Mouse (Mus musculus) midbrain, embryonic 13.5 days (tissue): ENCODE measurements at regions not wholly inside any gene's neighbourhood (a gene's known extent, or its start where the extent isn't known, plus 50 kb on each side); places are given as distances from the start of the nearest gene placed in this dataset.
A peak's percentile ranks its signal among the peaks of the same experiment; 100 is the strongest.

ENCODE experiments used
- ATAC-seq: fragments of 200-750 bp; cut with Nextera tagmentation; 2 replicates; pipeline ENCODE4 v1.8.0; 2017; ENCODE audit warnings: mild to moderate bottlenecking, moderate TSS enrichment, moderate library complexity
- H3K27ac ChIP-seq: fragments of 300-500 bp; sonication (generic); 2 replicates; pipeline ENCODE4 v1.5.1; 2015; ENCODE audit warnings: inconsistent platforms, mild to moderate bottlenecking, moderate library complexity
- H3K27me3 ChIP-seq: fragments of 300-500 bp; sonication (generic); 2 replicates; pipeline ENCODE4 v1.6.1; 2015; ENCODE audit warnings: mild to moderate bottlenecking, inconsistent platforms
- H3K36me3 ChIP-seq: fragments of 300-500 bp; sonication (generic); 2 replicates; pipeline ENCODE4 v1.6.1; 2015; ENCODE audit warnings: mild to moderate bottlenecking, inconsistent platforms
- H3K4me1 ChIP-seq: fragments of 300-500 bp; sonication (generic); replicated peaks from 2 replicates; pipeline ENCODE4 v1.6.1; 2015; ENCODE audit warnings: inconsistent platforms
- H3K4me2 ChIP-seq: fragments of 300-500 bp; sonication (generic); replicated peaks from 2 replicates; pipeline ENCODE4 v1.6.1; 2015; ENCODE audit warnings: moderate library complexity, mild to moderate bottlenecking, inconsistent platforms
- H3K4me3 ChIP-seq: fragments of 300-500 bp; sonication (generic); replicated peaks from 2 replicates; pipeline ENCODE4 v1.5.1; 2015; ENCODE audit warnings: mild to moderate bottlenecking, inconsistent platforms
- H3K9ac ChIP-seq: fragments of 300-500 bp; sonication (generic); replicated peaks from 2 replicates; pipeline ENCODE4 v1.6.1; 2015; ENCODE audit warnings: mild to moderate bottlenecking, inconsistent platforms
- H3K9me3 ChIP-seq: fragments of 300-500 bp; sonication (generic); 2 replicates; pipeline ENCODE4 v1.6.1; 2016; ENCODE audit warnings: mild to moderate bottlenecking, inconsistent platforms
- WGBS: fragments of 180-500 bp; shearing (Covaris S2); methylation state at CpG from one replicate; pipeline ENCODE4 v1.1.7; 2015; 5-methylcytosine and 5-hydroxymethylcytosine counted together

- WGBS: 26% methylated on average over 6 of the region's 6 CpGs
- Histone ChIP-seq H3K4me3 (no peak overlapping the region), H3K27ac (peak overlapping the region; percentile 57), H3K4me1 (peaks cover 23% of the 10 kb centered on the region), H3K9me3 (no peaks in the 10 kb centered on the region), H3K4me2 (no peak overlapping the region), H3K27me3 (no peaks in the 10 kb centered on the region), H3K9ac (no peak overlapping the region), H3K36me3 (no peaks in the 10 kb centered on the region)
- peak; percentile 74 for ATAC-seq
Observed at GRCm38 (mm10) chr4:31052077-31052677, 911.7 kb upstream of the Map3k7 start.

GRCm38 (mm10) chr4:31076236-31076635 is 887.7 kb upstream of the Map3k7 start:
- Histone ChIP-seq H3K27me3 (no peaks in the 10 kb centered on the region), H3K9me3 (no peaks in the 10 kb centered on the region), H3K4me2 (no peak overlapping the region), H3K4me1 (no peaks in the 10 kb centered on the region), H3K9ac (no peak overlapping the region), H3K36me3 (no peaks in the 10 kb centered on the region), H3K4me3 (no peak overlapping the region), H3K27ac (no peak overlapping the region)
- WGBS: 82% methylated on average over 3 of the region's 3 CpGs
- no peak for ATAC-seq

GRCm38 (mm10) chr4:31121586-31121985 is 842.3 kb upstream of the Map3k7 start:
- H3K4me1 ChIP-seq: peaks cover 4% of the 10 kb centered on the region; the same call in 1 of the 2 replicates
- H3K9ac ChIP-seq: no peak overlapping the region
- H3K4me2 ChIP-seq: no peak overlapping the region
- H3K4me3 ChIP-seq: no peak overlapping the region
- ATAC-seq: peak; percentile 71
- 47% methylated on average over 8 of the region's 8 CpGs for WGBS
- H3K27me3 ChIP-seq: no peaks in the 10 kb centered on the region
- H3K27ac ChIP-seq: no peak overlapping the region
- H3K9me3 ChIP-seq: no peaks in the 10 kb centered on the region
- H3K36me3 ChIP-seq: no peaks in the 10 kb centered on the region

- 67% methylated on average over 1 of the region's 1 CpGs for WGBS
- Histone ChIP-seq H3K27ac (no peak overlapping the region), H3K27me3 (no peaks in the 10 kb centered on the region), H3K36me3 (no peaks in the 10 kb centered on the region), H3K4me2 (no peak overlapping the region), H3K4me1 (no peaks in the 10 kb centered on the region), H3K9me3 (no peaks in the 10 kb centered on the region), H3K9ac (no peak overlapping the region), H3K4me3 (no peak overlapping the region)
- ATAC-seq: no peak
Observed at GRCm38 (mm10) chr4:31143166-31143565, 820.7 kb upstream of the Map3k7 start.

- ATAC-seq: peak; percentile 80; the same call in 1 of the 2 replicates
- Histone ChIP-seq H3K4me1 (peaks cover 7% of the 10 kb centered on the region; the same call in 1 of the 2 replicates), H3K27me3 (no peaks in the 10 kb centered on the region), H3K4me3 (no peak overlapping the region), H3K9ac (no peak overlapping the region), H3K36me3 (no peaks in the 10 kb centered on the region), H3K9me3 (no peaks in the 10 kb centered on the region), H3K4me2 (no peak overlapping the region), H3K27ac (peak overlapping the region; percentile 19; the same call in 1 of the 2 replicates)
- WGBS: 53% methylated on average over 4 of the region's 4 CpGs
Observed at GRCm38 (mm10) chr4:31167431-31167830, 796.5 kb upstream of the Map3k7 start.

GRCm38 (mm10) chr4:31168357-31168756 is 795.5 kb upstream of the Map3k7 start:
- ATAC-seq: no peak
- Histone ChIP-seq H3K9me3 (no peaks in the 10 kb centered on the region), H3K4me3 (no peak overlapping the region), H3K27me3 (no peaks in the 10 kb centered on the region), H3K27ac (no peak overlapping the region), H3K4me2 (no peak overlapping the region), H3K36me3 (no peaks in the 10 kb centered on the region), H3K4me1 (peaks cover 7% of the 10 kb centered on the region; the same call in 1 of the 2 replicates), H3K9ac (no peak overlapping the region)
- 77% methylated on average over 4 of the region's 4 CpGs for WGBS

GRCm38 (mm10) chr4:31171190-31171589 is 792.7 kb upstream of the Map3k7 start:
- H3K36me3 ChIP-seq: no peaks in the 10 kb centered on the region
- no peak overlapping the region for H3K9ac ChIP-seq
- peaks cover 7% of the 10 kb centered on the region; the same call in 1 of the 2 replicates for H3K4me1 ChIP-seq
- 82% methylated on average over 3 of the region's 3 CpGs for WGBS
- no peak overlapping the region for H3K27ac ChIP-seq
- no peaks in the 10 kb centered on the region for H3K9me3 ChIP-seq
- no peaks in the 10 kb centered on the region for H3K27me3 ChIP-seq
- no peak overlapping the region for H3K4me3 ChIP-seq
- ATAC-seq: no peak
- H3K4me2 ChIP-seq: no peak overlapping the region

GRCm38 (mm10) chr4:31197852-31198251 is 766.0 kb upstream of the Map3k7 start:
- Histone ChIP-seq H3K27ac (no peak overlapping the region), H3K4me3 (no peak overlapping the region), H3K4me1 (no peaks in the 10 kb centered on the region), H3K9ac (no peak overlapping the region), H3K4me2 (no peak overlapping the region), H3K27me3 (no peaks in the 10 kb centered on the region), H3K36me3 (no peaks in the 10 kb centered on the region), H3K9me3 (no peaks in the 10 kb centered on the region)
- no peak for ATAC-seq

- WGBS: 78% methylated on average over 3 of the region's 3 CpGs
- Histone ChIP-seq H3K4me2 (no peak overlapping the region), H3K4me1 (no peaks in the 10 kb centered on the region), H3K9me3 (no peaks in the 10 kb centered on the region), H3K27ac (no peak overlapping the region), H3K27me3 (no peaks in the 10 kb centered on the region), H3K4me3 (no peak overlapping the region), H3K36me3 (no peaks in the 10 kb centered on the region), H3K9ac (no peak overlapping the region)
- no peak for ATAC-seq
Observed at GRCm38 (mm10) chr4:31203286-31203685, 760.6 kb upstream of the Map3k7 start.

- Histone ChIP-seq H3K27me3 (no peaks in the 10 kb centered on the region), H3K27ac (no peak overlapping the region), H3K36me3 (no peaks in the 10 kb centered on the region), H3K4me3 (no peak overlapping the region), H3K9me3 (no peaks in the 10 kb centered on the region), H3K4me1 (no peaks in the 10 kb centered on the region), H3K4me2 (no peak overlapping the region), H3K9ac (no peak overlapping the region)
- 84% methylated on average over 14 of the region's 14 CpGs for WGBS
- peak; percentile 34; the same call in 1 of the 2 replicates for ATAC-seq
Observed at GRCm38 (mm10) chr4:31205332-31205970, 758.4 kb upstream of the Map3k7 start.

GRCm38 (mm10) chr4:31225741-31226140 is 738.2 kb upstream of the Map3k7 start:
- ATAC-seq: no peak
- Histone ChIP-seq H3K27ac (no peak overlapping the region), H3K27me3 (no peaks in the 10 kb centered on the region), H3K9me3 (no peaks in the 10 kb centered on the region), H3K4me1 (no peaks in the 10 kb centered on the region), H3K9ac (no peak overlapping the region), H3K4me2 (no peak overlapping the region), H3K4me3 (no peak overlapping the region), H3K36me3 (no peaks in the 10 kb centered on the region)
- WGBS: 56% methylated on average over 2 of the region's 2 CpGs

- no peaks in the 10 kb centered on the region for H3K27me3 ChIP-seq
- H3K9ac ChIP-seq: no peak overlapping the region
- ATAC-seq: no peak
- H3K27ac ChIP-seq: no peak overlapping the region
- H3K36me3 ChIP-seq: no peaks in the 10 kb centered on the region
- no peaks in the 10 kb centered on the region for H3K4me1 ChIP-seq
- H3K4me3 ChIP-seq: no peak overlapping the region
- 82% methylated on average over 3 of the region's 3 CpGs for WGBS
- no peaks in the 10 kb centered on the region for H3K9me3 ChIP-seq
- no peak overlapping the region for H3K4me2 ChIP-seq
Observed at GRCm38 (mm10) chr4:31268825-31269495, 694.9 kb upstream of the Map3k7 start.
